Mouse (Mus musculus) liver, adult (tissue): ENCODE measurements around the gene Rgs3.
A peak's percentile ranks its signal among the peaks of the same experiment; 100 is the strongest.

Experiments used
- GATA4 ChIP-seq: IDR thresholded peaks from 2 replicates; pipeline ENCODE4 v1.6.1; 2014; ENCODE audit warnings: mild to moderate bottlenecking, low read length; ENCODE audit not compliant: insufficient replicate concordance

The Rgs3 gene

GRCm38 (mm10) chr4:62735878-62736277 is 176.2 kb downstream of the Rgs3 start:
- peak; percentile 99 for TF ChIP-seq GATA4

- no peak for TF ChIP-seq GATA4
Observed at GRCm38 (mm10) chr4:62736421-62736820, 176.8 kb downstream of the Rgs3 start.

DNA sequence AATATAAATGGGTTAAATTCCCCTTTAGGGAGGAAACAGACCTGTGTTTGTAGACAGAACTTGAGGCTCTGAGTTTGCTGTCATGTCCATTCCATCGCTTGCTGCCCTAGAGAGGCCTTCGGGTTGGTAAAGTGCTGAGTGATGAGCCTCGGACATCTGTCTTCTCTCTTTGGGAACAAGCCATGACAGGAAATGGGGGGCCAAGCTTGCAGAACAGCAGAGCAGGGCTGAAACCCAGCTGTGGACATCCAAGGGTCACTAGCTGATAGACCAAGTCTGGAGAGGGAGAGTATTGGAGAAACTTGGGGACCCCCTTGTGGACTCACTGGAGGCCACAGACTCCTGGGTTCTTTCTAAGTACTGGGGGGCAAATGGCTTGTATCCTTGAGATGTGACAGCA is 177.3 kb downstream of the Rgs3 start:
- no peak for TF ChIP-seq GATA4

DNA sequence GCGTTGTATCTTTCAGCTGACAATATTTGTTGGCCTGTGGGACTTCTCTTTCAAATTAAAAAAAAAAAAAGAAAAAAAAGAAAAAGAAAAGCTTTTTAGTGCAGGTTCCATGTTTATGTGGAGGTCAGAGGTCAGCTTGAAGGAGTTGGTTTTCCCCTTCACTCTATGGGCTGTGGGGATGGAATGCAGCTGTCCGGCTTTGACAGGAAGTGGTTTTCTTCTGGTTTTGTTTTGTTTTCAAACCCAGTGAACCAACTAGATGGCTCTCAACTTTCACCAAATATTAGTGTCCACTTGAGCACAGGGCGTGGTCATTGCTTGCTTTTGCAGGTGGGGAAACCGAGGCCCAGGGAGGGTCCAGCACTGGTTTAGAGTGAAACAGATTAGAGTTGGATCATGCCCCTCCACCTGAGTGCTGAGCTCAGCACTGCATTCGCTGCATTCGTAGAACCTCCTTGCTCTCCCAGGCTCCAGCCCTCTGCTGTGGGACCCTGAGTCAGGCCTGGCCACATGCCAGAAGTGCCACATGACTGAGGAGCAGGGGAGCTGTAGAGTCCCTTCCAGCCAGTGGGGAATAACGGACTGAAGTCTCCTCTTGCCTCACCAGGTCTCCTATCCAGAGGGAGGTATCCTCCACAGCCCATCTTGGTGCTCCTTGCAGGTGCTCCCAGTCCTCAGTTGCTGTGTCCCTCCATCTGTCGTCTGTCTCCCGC is 178.5 kb downstream of the Rgs3 start:
- TF ChIP-seq GATA4: no peak

- no peak for TF ChIP-seq GATA4
Observed at GRCm38 (mm10) chr4:62738996-62739395, 179.3 kb downstream of the Rgs3 start.

- no peak for TF ChIP-seq GATA4
Observed at GRCm38 (mm10) chr4:62739591-62739990, 179.9 kb downstream of the Rgs3 start.

DNA sequence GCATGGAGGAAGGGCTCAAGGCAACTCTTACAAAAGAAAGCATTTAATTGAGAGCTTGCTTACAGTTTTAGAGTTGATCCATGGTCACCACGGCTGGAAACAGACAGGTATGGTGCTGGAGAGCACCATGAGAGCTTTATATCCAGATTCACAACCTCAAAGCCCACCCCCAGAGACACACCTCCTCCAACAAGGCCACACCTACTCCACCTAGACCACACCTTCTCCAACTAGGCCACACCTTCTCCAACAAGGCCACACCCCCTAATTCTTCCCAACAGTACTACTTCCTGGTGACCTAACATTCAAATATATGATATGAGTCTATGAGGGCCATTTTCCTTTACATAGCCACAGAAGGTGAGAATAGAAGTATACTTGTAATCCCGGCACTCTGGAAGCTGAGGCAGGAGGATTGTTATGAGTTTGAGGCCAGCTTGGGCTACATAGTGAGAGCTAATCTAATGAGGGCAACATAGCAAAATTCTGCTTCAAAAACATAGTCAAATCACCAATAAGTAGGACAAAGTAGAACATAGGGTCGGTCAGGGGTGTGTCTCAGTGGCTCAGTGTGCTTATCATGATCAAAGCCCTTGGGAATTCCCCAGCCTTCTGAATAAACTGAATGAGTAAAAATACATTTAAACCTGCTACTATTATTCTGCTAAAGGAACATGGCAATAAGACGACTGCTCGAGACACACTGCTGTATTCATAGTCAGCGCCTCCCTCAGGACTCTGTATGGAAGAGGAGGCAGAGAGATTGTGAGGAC is 180.8 kb downstream of the Rgs3 start:
- TF ChIP-seq GATA4: no peak

GRCm38 (mm10) chr4:62741055-62741453 is 181.4 kb downstream of the Rgs3 start:
- no peak for TF ChIP-seq GATA4

- TF ChIP-seq GATA4: no peak
Observed at GRCm38 (mm10) chr4:62741601-62742000, 182.0 kb downstream of the Rgs3 start.

DNA sequence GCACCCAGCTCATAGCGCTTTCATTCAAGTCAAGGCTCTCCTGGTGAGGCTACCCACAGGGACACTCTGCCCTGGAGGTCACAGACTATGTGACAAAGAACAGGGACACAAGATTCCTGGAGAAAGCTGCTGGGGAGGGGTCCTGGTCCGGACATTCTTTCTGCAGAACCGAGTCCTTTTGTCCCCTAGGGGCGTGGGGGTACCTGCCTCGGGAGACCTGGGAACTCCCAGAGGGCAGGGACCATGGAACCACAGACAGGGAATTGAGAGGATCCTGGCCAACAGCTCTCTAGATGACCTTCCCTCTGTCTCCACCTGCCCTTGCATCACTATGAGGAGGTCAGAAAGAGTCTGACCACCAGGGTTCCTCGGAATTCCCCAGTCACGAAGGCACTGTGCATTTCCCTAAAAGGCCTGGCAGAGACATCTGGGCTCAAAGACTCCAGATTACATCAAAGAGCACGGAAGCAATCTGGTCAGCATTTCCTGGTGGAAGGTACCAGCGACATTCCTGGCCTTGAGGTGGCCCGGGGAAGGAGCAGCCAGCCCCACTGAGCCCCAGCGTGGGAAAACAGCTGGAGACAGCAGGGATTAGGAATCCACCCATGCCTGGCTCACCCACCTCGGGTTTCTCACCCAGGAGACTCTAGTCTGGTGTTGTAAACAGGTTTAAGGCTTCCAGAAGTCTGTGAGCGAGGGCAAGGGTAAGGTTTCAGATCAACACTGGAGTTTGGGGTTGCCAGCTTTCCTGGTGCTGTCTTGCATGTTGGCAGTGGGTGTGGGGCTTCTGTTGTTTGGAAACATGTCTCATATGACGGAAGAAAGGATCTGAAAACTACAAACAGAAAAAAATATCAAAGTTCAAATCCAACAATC is 183.5 kb downstream of the Rgs3 start:
- TF ChIP-seq GATA4: no peak

DNA sequence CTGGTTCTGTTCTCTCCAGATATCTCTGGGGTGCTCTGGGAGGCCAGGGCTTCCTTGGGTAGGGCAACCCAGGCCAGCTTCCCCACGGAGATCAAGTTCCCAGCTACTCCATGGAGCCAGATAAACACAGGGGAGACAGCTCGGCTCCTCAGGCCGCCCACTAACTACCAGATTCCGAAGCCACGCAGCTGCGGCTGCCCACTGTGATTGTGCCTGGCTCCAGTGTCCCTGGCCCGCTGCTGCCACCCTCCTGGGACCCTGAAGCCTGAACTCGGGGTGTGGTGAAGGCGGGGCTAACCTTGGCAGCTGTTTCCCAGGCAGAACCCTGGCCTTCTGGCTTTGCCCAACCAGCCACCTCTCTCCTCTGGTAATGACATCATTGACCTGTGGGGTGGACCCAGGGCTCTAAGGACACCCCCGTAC is 184.9 kb downstream of the Rgs3 start:
- no peak for TF ChIP-seq GATA4

DNA sequence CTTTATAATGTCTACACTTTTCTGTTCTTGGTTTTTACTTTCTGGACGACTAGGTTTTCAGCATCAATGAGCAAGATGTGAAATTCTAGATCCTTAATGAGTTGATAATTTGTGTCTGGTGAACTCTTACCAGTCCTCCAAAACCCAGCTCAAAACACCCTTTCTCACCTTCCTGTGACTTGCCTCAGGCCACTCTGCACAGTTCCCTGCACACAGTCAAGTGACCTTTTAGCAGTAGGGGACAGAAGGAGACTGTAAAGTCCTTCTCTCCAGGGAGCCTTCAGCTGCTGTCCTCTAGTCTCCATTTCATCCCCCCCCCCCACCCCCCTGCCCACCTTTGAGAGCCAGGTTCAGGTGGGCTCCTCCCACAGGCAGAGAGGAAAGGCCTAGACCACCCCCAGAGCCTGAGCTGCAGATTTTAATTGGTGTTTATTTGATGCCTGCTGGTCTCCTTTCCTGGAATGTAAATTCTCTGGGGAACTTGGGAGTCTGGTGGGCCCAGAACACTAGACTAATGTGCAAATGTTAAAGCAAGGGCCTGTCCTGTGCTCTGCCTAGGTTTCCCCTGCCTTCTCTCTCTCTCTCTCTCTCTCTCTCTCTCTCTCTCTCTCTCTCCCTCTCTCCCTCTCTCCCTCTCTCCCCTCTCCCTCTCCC is 185.5 kb downstream of the Rgs3 start:
- TF ChIP-seq GATA4: no peak
